Mouse (Mus musculus): ENCODE results near the gene Leng8.

Gene Leng8

DNA sequence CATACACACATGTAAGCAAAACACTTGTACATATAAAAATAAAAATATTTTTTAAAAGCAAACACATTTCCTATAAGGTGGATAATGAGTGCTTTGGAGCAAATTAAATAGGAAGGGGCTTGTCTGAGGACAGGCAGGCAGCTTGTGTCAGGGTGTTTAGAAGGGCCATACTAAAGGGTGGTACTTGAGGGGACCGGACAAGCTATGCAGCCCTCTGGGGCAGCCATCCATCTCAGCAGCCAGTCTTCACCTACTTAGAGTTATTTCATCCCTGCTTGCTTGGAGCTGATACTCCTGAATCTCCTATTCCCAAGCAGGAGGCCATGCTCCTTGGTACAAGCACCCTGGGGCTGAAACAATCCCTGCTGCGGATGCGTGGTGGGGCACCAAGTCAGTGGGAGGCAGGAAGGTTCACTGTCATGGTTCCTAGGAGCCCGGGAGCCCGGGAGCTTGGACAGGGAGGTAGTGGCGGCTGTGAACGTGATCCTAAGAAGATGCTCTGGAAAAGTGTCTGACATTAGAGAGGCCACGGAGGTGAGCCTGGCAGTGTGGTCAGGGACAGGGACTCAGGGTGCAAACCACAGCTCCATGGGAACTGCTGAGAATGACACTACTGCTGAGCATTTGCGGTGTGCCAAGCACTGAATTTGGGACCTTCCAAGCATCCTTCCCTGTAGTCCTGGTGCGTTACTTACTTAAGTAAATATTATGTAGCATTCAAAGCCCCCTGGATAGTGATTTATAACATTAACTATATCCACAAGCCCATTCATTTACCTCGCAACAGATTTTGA, 9.7 kb upstream of the Leng8 start:
- DNase-seq (ENCODE audit: low spot score), result no peak

DNA sequence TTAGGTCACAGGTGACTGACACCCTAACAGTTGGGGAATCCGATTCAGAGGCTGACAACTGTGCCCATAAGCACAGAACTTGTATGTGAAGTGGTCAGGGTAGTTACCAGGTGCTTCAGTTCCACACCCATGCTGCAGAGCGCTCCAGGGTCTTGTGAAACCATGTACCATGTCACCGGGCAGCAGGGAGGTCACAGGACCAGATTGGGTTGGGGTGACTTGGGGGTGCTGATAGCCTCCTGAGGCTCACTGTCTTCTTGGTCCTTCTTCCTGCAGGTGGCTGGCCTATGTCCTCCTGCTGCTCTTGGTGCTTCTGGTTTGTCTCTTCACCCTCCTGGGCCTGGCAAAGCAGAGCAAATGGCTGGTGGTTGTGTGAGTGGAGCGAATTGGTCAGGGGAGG, 8.9 kb upstream of the Leng8 start:
- no peak for DNase-seq (ENCODE audit: low spot score)

DNA sequence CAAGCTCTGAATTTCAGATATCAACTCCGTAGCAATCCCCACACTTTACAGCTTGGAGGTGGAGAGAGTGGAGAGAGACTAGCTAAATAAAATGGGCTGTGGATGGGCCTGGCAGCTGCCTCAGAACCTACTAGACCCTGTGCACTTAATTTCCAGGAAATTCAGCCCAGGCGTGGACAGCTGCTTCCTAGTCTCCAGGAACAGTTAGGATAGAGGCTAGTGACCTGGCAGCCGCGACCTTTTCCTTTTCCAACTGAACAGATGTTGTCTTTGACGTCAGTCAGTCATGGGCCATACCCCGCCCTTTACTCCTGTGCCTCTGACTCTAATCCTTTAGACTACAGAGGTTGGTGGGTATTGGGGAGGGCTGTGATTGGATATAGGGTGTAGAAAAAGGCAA, 8.0 kb upstream of the Leng8 start:
- no peak for DNase-seq (ENCODE audit: low spot score)

DNA sequence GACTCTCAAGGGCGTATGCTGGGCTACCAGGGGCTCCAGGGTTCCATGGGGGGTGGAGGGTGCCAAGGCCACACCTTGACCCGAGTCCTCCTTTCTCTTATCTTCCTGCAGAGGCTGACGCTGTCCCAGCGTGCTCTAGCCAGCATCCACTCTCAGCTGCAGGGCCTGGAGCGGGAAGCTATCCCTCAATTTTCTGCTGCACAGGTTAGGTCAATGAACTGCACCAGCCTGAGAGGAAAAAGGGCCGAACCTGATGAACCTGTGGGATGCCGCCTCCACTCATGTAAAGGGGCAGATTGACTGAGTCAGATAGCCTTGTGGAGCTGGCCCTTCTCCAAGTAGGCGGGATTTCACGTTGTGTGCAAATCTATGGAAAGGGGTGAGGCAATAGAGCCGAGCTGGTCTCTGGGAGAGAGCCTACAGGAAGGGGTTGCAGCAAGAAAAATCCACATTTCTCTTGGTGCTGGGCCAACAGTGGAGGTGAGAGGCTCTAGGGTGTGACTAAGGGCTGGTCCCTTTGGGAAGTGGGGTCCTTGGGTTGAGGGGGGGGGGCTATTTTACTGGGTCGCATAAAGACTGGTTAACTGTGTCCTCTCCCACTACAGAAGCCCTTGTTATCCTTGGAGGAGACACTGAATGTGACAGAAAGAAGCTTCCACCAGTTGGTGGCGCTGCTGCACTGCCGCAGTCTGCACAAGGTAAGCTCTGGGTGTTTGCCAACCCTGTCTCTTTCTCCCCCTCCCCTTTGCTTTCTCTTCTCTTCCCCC, 6.0 kb upstream of the Leng8 start:
- no peak for DNase-seq (ENCODE audit: low spot score)

DNA sequence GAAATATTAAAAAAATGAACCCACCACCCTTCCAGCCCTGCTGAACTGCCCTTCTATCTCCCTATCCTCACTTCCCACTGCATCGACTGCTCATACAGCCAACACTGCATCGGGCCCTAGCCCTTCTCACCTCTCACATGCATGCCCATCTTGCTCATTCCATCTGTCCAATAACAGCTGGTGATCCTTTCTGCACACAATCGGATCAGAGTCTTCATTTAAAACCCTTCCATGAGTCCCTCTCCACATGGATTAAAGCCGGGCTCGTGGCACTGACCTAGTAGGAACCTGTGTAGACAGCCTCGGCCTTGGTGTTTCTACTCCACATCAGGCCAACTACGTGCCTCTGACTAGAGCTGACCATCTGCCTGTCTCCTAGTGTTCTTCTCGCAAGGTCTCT, 4.9 kb upstream of the Leng8 start:
- DNase-seq (ENCODE audit: low spot score), result no peak

DNA sequence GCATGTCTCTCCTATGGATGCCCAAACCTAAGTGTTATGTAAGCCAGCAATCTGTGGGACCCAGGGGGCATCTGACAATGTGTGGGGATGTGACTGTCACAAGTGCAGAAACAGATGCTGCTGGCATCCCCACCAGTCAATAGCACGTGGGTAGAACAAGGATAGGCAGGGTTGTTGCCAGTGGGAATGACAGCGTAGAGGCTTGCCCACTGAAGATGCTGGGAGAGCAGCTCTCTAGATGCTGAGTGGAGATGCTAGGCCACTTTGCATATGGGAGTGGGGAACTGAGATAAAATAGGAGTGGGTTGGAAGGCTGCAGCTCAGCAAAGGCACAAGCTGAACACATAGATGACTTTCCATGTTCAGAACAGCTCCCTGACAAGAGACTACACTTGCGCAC, 4.3 kb upstream of the Leng8 start:
- DNase-seq (ENCODE audit: low spot score), result no peak

DNA sequence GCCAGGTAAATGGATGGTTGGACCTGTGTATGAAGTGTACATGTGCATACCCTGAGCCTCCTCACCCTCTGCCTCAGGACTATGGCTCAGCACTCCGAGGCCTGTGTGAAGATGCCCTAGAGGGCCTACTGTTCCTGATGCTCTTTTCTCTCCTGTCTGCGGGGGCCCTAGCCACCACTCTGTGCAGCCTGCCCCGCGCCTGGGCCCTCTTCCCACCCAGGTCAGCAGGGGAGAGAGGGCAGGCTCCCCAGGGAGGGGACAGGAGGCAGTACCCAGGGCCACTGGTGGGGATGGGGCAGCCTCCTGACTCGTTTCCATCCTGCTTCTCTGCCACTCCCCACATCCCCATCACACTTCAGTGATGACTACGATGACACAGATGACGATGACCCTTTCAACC, 3.8 kb upstream of the Leng8 start:
- DNase-seq (ENCODE audit: low spot score), result no peak

- DNase-seq (ENCODE audit: low spot score), result no peak
Measured at GRCm38 (mm10) chr7:4134911-4135310, 1.9 kb upstream of the Leng8 start.

DNA sequence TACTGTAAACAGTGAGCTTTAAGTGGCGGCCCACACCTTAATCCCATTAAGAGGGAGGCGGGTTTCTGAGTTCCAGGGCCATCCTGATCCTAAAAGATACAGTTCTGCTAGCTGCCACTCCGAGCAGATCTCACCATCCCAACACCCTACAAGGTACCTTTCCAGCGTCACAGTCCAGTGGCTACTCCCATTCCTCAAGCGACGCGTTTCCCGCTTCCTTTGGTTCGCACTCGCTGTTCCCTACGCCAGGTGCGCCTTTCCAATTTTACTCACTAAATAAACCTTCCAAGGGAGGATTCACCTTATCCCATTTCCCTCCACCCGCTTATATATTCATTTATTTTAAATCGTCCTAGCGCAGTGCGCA, 452 bp upstream of the Leng8 start:
- DNase-seq (ENCODE audit: low spot score), result no peak

GRCm38 (mm10) chr7:4137746-4138145, 907 bp downstream of the Leng8 start:
- DNase-seq (ENCODE audit: low spot score), result no peak

- DNase-seq (ENCODE audit: low spot score), result no peak
Measured at GRCm38 (mm10) chr7:4138181-4138580, 1.3 kb downstream of the Leng8 start.

GRCm38 (mm10) chr7:4138671-4139070, 1.8 kb downstream of the Leng8 start:
- DNase-seq (ENCODE audit: low spot score), result no peak

DNA sequence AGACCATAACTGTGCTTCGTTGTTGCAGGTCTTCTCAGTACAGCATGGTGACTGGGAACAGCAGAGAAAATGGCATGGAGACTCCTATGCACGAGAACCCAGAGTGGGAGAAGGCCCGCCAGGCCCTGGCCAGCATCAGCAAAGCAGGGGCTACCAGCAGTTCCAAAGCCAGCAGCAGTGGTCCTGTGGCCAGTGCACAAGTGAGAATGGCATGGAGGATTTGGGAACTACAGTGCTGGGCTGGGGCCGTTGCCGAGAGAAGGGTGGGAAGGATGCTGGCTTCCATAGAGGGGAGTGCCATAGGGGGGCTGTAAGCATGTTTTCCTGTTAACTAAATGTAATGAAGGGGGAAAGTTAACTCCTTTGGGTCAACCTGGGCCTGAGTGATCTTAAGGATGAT, 2.6 kb downstream of the Leng8 start:
- DNase-seq (ENCODE audit: low spot score), result no peak

- no peak for DNase-seq (ENCODE audit: low spot score)
Measured at GRCm38 (mm10) chr7:4141648-4142325, 4.9 kb downstream of the Leng8 start.

DNA sequence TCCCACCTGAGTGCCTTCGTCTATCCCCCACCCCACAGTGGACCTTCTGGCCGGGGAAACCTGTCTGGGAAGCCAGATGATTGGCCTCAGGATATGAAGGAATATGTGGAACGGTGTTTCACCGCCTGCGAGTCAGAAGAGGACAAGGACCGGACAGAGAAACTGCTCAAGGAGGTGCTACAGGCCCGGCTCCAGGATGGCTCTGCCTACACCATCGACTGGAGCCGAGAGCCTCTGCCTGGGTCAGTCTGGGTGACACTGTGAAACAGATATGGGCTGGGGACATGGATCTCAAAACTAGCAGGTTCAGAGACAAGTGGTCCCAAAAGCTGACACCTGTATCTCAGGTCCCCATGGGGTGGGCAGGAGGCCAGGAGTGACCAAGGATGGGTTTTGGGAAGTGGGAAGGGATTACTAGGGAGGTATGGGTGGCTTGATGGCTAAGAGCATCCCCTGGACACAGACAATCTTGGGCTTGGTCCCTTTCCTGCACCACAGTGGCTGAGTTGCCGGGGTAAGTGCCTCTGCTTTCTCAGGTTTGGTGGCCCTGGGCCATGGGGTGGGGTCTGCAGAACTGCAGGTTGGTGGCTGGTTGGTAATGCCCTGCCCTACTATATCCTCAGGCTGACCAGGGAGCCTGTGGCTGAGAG, 6.1 kb downstream of the Leng8 start:
- no peak for DNase-seq (ENCODE audit: low spot score)

DNA sequence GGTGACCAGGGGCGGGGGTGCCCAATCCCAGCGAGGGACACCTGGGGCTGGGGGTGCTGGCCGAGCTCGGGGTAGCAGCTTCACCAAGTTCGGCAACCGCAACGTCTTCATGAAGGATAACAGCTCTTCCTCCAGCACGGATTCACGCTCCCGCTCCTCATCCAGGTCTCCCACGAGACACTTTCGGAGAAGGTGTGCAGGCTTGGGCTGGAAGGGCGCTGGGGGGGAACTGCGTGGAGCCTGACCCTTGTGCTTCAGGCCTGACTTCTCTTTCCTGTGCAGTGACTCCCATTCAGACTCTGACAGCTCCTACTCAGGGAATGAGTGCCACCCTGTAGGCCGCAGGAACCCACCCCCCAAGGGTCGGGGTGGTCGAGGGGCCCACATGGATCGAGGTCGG, 6.7 kb downstream of the Leng8 start:
- no peak for DNase-seq (ENCODE audit: low spot score)

DNA sequence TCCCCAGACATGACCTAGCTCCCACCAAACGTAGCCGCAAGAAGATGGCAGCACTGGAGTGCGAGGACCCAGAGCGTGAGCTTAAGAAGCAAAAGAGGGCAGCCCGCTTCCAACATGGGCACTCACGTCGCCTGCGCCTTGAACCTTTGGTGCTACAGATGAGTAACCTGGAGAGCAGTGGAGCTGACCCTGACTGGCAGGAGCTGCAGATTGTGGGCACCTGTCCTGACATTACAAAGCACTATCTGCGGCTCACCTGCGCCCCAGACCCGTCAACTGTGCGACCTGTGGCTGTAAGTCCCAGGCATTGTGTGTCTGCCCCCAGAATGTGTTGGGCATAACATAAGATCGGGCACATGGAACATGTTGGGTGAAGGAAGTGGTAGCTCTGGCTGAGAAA, 7.2 kb downstream of the Leng8 start:
- no peak for DNase-seq (ENCODE audit: low spot score)

GRCm38 (mm10) chr7:4144766-4145551, 8.1 kb downstream of the Leng8 start:
- DNase-seq (ENCODE audit: low spot score), result no peak

GRCm38 (mm10) chr7:4145552-4146190, 8.8 kb downstream of the Leng8 start:
- DNase-seq (ENCODE audit: low spot score), result peak; percentile 54

GRCm38 (mm10) chr7:4146241-4147180, 9.7 kb downstream of the Leng8 start:
- no peak for DNase-seq (ENCODE audit: low spot score)
